9 mouse cellular contexts compared by ENCODE assay signal in genomic region chr4:129855051-129855970, GRCm38 (mm10). TPM values are rescaled to one million over a fixed set of nuclear protein-coding genes. Genes with fewer than 3 reads are reported as not detected.
DNase-seq lines count a peak whose midpoint lies in the region; ATAC-seq lines count a peak whose summit lies in the region.
"Had no signal": no experiment of that assay in that cellular context is flagged by ENCODE, and none has a peak within 500 bp of the region (broad histone marks: within the 10 kb centered on the region; RNA-seq: fewer than 3 reads in every experiment).

No protein-coding gene starts in this region.

- ATAC-seq in heart, embryonic 11.5 days (replicated peaks; ENCODE audit: insufficient number of reproducible peaks, low FRiP score, low TSS enrichment), result no peak
- peak; percentile 59; the same call in 1 of the 2 replicates for ATAC-seq in intestine, embryonic 16.5 days
- ATAC-seq in monocyte, adult 5-6 weeks (replicated peaks; ENCODE audit: insufficient number of reproducible peaks, low FRiP score, low TSS enrichment, poor library complexity, severe bottlenecking), result no peak

- H3K9ac ChIP-seq in heart, embryonic 11.5 days (ENCODE audit: low read depth, low read length), result peak overlapping the region; percentile 35; the same call in 1 of the 2 replicates
- H3K9ac ChIP-seq in intestine, embryonic 16.5 days (ENCODE audit: low read depth, low read length), result no peak overlapping the region
- H3K9ac ChIP-seq: limb, embryonic 13.5 days had no signal

- no peaks in the 10 kb centered on the region for H3K27me3 ChIP-seq in heart, embryonic 11.5 days (ENCODE audit: control insufficient read depth, insufficient read depth, low read length)
- no peaks in the 10 kb centered on the region for H3K27me3 ChIP-seq in intestine, embryonic 16.5 days (replicated peaks; ENCODE audit: control insufficient read depth, insufficient read depth, low read length)
- H3K27me3 ChIP-seq: limb, embryonic 13.5 days had no signal

- no peak for DNase-seq in heart, postnatal 4 days
- DNase-seq in NIH3T3 (ENCODE audit: low read depth), result peak; percentile 54
- peak; percentile 33 for DNase-seq in lung, postnatal 36 days
- DNase-seq in cerebellum, adult 11 months, result no peak
- DNase-seq in layer of hippocampus, adult 18-20 months (ENCODE audit: low spot score in 2 of 2), result no peak

- peaks cover 12% of the 10 kb centered on the region for H3K4me1 ChIP-seq in heart, embryonic 11.5 days (ENCODE audit: control insufficient read depth, insufficient read depth, low read length)
- no peaks in the 10 kb centered on the region for H3K4me1 ChIP-seq in intestine, embryonic 16.5 days (ENCODE audit: control insufficient read depth, insufficient read depth, low read length)

- H3K4me3 ChIP-seq in heart, embryonic 11.5 days (ENCODE audit: low read depth, low read length), result no peak overlapping the region
- H3K4me3 ChIP-seq in intestine, embryonic 16.5 days (ENCODE audit: low read length), result no peak overlapping the region
- H3K4me3 ChIP-seq: limb, embryonic 13.5 days had no signal

- 0 out of 2 replicates have a peak, but pooled peaks cover 2% of the 10 kb centered on the region for H3K36me3 ChIP-seq in heart, embryonic 11.5 days (ENCODE audit: control insufficient read depth, insufficient read depth, low read length)
- H3K36me3 ChIP-seq in intestine, embryonic 16.5 days (ENCODE audit: control insufficient read depth, insufficient read depth, low read length), result peaks cover 4% of the 10 kb centered on the region; the same call in 1 of the 2 replicates

- H3K4me2 ChIP-seq in heart, embryonic 11.5 days, result no peak overlapping the region
- H3K4me2 ChIP-seq in intestine, embryonic 16.5 days (ENCODE audit: low read depth, low read length), result no peak overlapping the region
- H3K4me2 ChIP-seq: limb, embryonic 13.5 days had no signal

- no peaks in the 10 kb centered on the region for H3K9me3 ChIP-seq in heart, embryonic 11.5 days (replicated peaks; ENCODE audit: control insufficient read depth, low read length)
- H3K9me3 ChIP-seq in intestine, embryonic 16.5 days (ENCODE audit: control insufficient read depth, low read length), result no peaks in the 10 kb centered on the region
- H3K9me3 ChIP-seq: limb, embryonic 13.5 days had no signal

- H3K27ac ChIP-seq in heart, embryonic 11.5 days (ENCODE audit: low read depth, low read length), result peak overlapping the region; percentile 25; the same call in 1 of the 2 replicates
- H3K27ac ChIP-seq in intestine, embryonic 16.5 days (ENCODE audit: low read length), result no peak overlapping the region
- H3K27ac ChIP-seq: limb, embryonic 13.5 days had no signal

- 47% methylated on average over 16 of the region's 16 CpGs for WGBS in heart, embryonic 11.5 days (ENCODE audit: insufficient replicate concordance)
- 62% methylated on average over 16 of the region's 16 CpGs for WGBS in intestine, embryonic 16.5 days

RNA-seq across cellular contexts. Expression of gene Ptp4a2, which starts 44.3 kb away (rescaled TPM):
- 329 and 345 TPM in 2 replicates for polyA plus RNA-seq in heart, embryonic 11.5 days (2014; fragmentation: Nextera tagmentation; extraction: Ambion mirVana)
- total RNA-seq in heart, postnatal 4 days (2021), result 100 to 1,000 TPM; 293 to 301 TPM
- polyA plus RNA-seq in intestine, embryonic 16.5 days (2015; fragmentation: Nextera tagmentation; extraction: Ambion mirVana), result 277 and 289 TPM in 2 replicates
- total RNA-seq in monocyte, adult 5-6 weeks (2017), result 478 to 539 TPM (median 505 TPM) in 3 replicates
- total RNA-seq in layer of hippocampus, adult 18-20 months (2021), result 100 to 1,000 TPM; 142 to 143 TPM

Comparison
In these comparisons a context has a peak if more than half of its experiments do, and no peak if none do; other contexts are left out.
1. DNase-seq: peak in NIH3T3 (single experiment) and lung, postnatal 36 days (single experiment); none in heart, postnatal 4 days (single experiment), cerebellum, adult 11 months (single experiment) and layer of hippocampus, adult 18-20 months (0 of 2).